Mouse (Mus musculus): ENCODE results near the gene Col11a2.

DNA sequence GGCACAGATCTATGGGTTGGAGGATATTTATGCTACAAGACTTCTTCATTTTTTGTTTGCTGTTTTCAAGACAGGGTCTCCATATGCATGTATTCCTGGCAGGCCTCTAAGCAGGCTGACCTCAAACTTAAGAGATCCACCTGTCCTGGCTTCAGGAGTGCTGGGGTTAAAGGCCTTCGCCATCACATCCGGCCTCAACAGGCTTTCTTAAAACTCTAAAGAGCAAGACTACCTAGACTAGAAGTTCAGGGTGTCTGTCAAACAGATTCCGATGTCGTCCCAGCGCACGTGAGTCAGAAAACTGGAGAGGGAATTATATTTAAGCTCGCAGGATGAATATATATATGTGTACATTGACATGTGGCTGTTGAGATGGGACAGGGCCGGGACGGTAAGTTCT is 15.6 kb upstream of the Col11a2 start:
- TF ChIP-seq GATA1 (IDR thresholded peaks at IDR 0.05; ENCODE audit: low read length) (no peak), TAL1 (IDR thresholded peaks at IDR 0.05; ENCODE audit: low read length) (no peak)

Data from erythroblast, embryonic 14.5 days (primary cell).